Mouse (Mus musculus) naive thymus-derived CD4-positive, alpha-beta T cell, adult 2 months (primary cell): ENCODE measurements around the gene Hip1.

Source experiments
- DNase-seq: peaks from one replicate; pipeline ENCODE4 v3.0.0-alpha.2; 2011; ENCODE audit warnings: low read depth

Hip1 gene

GRCm38 (mm10) chr5:135442430-135442829 is 102.5 kb downstream of the Hip1 start:
- no peak for DNase-seq

GRCm38 (mm10) chr5:135435039-135435438 is 109.9 kb downstream of the Hip1 start:
- DNase-seq: no peak

GRCm38 (mm10) chr5:135433861-135434260 is 111.1 kb downstream of the Hip1 start:
- no peak for DNase-seq

- no peak for DNase-seq
These were observed 113.8 kb downstream of the Hip1 start for GRCm38 (mm10) chr5:135431111-135431510.

- no peak for DNase-seq
These were observed 116.1 kb downstream of the Hip1 start for GRCm38 (mm10) chr5:135428786-135429185.

- DNase-seq: no peak
These were observed 134.7 kb downstream of the Hip1 start for GRCm38 (mm10) chr5:135410266-135410665.

- DNase-seq: no peak
These were observed 136.8 kb downstream of the Hip1 start for GRCm38 (mm10) chr5:135408114-135408513.

GRCm38 (mm10) chr5:135405437-135405836 is 139.5 kb downstream of the Hip1 start:
- no peak for DNase-seq

GRCm38 (mm10) chr5:135404623-135405022 is 140.3 kb downstream of the Hip1 start:
- DNase-seq: no peak

GRCm38 (mm10) chr5:135400244-135400643 is 144.7 kb downstream of the Hip1 start:
- peak; percentile 83 for DNase-seq

- no peak for DNase-seq
These were observed 145.5 kb downstream of the Hip1 start for GRCm38 (mm10) chr5:135399382-135399781.

GRCm38 (mm10) chr5:135395826-135396225 is 149.1 kb downstream of the Hip1 start:
- peak; percentile 72 for DNase-seq

GRCm38 (mm10) chr5:135394004-135394823 is 150.7 kb downstream of the Hip1 start, which contains the start of gene Pom121:
Gene Pom121 (minus strand): TSS chr5:135394546.
- peak; percentile 93 for DNase-seq

GRCm38 (mm10) chr5:135383771-135384170 is 161.1 kb downstream of the Hip1 start:
- DNase-seq: no peak

GRCm38 (mm10) chr5:135382746-135383145 is 162.2 kb downstream of the Hip1 start:
- DNase-seq: no peak

GRCm38 (mm10) chr5:135381356-135381925 is 163.5 kb downstream of the Hip1 start:
- no peak for DNase-seq

GRCm38 (mm10) chr5:135380681-135381080 is 164.2 kb downstream of the Hip1 start:
- DNase-seq: no peak

- no peak for DNase-seq
These were observed 168.6 kb downstream of the Hip1 start for GRCm38 (mm10) chr5:135376341-135376740.

GRCm38 (mm10) chr5:135375167-135375566 is 169.8 kb downstream of the Hip1 start:
- DNase-seq: no peak

- no peak for DNase-seq
These were observed 171.3 kb downstream of the Hip1 start for GRCm38 (mm10) chr5:135373601-135374000.

GRCm38 (mm10) chr5:135371195-135371594 is 173.7 kb downstream of the Hip1 start:
- no peak for DNase-seq

GRCm38 (mm10) chr5:135369787-135370654 is 174.9 kb downstream of the Hip1 start, which contains the start of gene Nsun5:
Gene Nsun5 (plus strand): TSS chr5:135369953.
- peak; percentile 97 for DNase-seq
